Mouse (Mus musculus): Measurements from ENCODE around the gene Snx33. TPM values are rescaled to one million over a fixed set of nuclear protein-coding genes. Genes with fewer than 3 reads are reported as not detected.

Snx33 gene
- polyA plus RNA-seq, 1 experiment from 2014 or later = 5.5 TPM

- no peaks in the 10 kb centered on the region for H3K27me3 ChIP-seq (ENCODE audit: control insufficient read depth, insufficient read depth, low read length)
- peaks cover 11% of the 10 kb centered on the region for H3K4me1 ChIP-seq (replicated peaks; ENCODE audit: control insufficient read depth, insufficient read depth)
- no peaks in the 10 kb centered on the region for H3K9me3 ChIP-seq (ENCODE audit: control insufficient read depth, low read length)
- H3K4me3 ChIP-seq (ENCODE audit: low read depth, low read length) = no peak overlapping the region
- H3K4me2 ChIP-seq (replicated peaks; ENCODE audit: low read depth) = no peak overlapping the region
- TF ChIP-seq EP300 (optimal IDR thresholded peaks at IDR 0.05) (no peak), CTCF (IDR thresholded peaks at IDR 0.05; ENCODE audit: low read depth) (no peak)
- 78% methylated on average over 5 of the region's 5 CpGs for WGBS
- no peak overlapping the region for H3K9ac ChIP-seq (ENCODE audit: low read length)
- H3K36me3 ChIP-seq (ENCODE audit: control insufficient read depth, insufficient read depth, low read length) = no peaks in the 10 kb centered on the region
- no peak for ATAC-seq (ENCODE audit: low FRiP score, low TSS enrichment)
- no peak for DNase-seq (ENCODE audit: low spot score)
- no peak overlapping the region for H3K27ac ChIP-seq (replicated peaks)
Measured at GRCm38 (mm10) chr9:56872105-56872903, 55.9 kb downstream of the Snx33 start.

GRCm38 (mm10) chr9:56871191-56871590, 57.0 kb downstream of the Snx33 start:
- H3K27me3 ChIP-seq (ENCODE audit: control insufficient read depth, insufficient read depth, low read length) = no peaks in the 10 kb centered on the region
- no peaks in the 10 kb centered on the region for H3K9me3 ChIP-seq (ENCODE audit: control insufficient read depth, low read length)
- H3K27ac ChIP-seq (replicated peaks) = peak overlapping the region; percentile 25; the same call in 1 of the 2 replicates
- H3K36me3 ChIP-seq (ENCODE audit: control insufficient read depth, insufficient read depth, low read length) = no peaks in the 10 kb centered on the region
- no peak overlapping the region for H3K9ac ChIP-seq (ENCODE audit: low read length)
- WGBS = 29% methylated on average over 5 of the region's 5 CpGs
- no peak for TF ChIP-seq CTCF (IDR thresholded peaks at IDR 0.05; ENCODE audit: low read depth)
- TF ChIP-seq EP300 (optimal IDR thresholded peaks at IDR 0.05) = no peak
- ATAC-seq (ENCODE audit: low FRiP score, low TSS enrichment) (peak; percentile 3; the same call in 1 of the 2 replicates), DNase-seq (ENCODE audit: low spot score) (no peak)
- peaks cover 13% of the 10 kb centered on the region for H3K4me1 ChIP-seq (replicated peaks; ENCODE audit: control insufficient read depth, insufficient read depth)
- no peak overlapping the region for H3K4me3 ChIP-seq (ENCODE audit: low read depth, low read length)
- no peak overlapping the region for H3K4me2 ChIP-seq (replicated peaks; ENCODE audit: low read depth)

GRCm38 (mm10) chr9:56870778-56871177, 57.4 kb downstream of the Snx33 start:
- TF ChIP-seq EP300 (optimal IDR thresholded peaks at IDR 0.05) (no peak), CTCF (IDR thresholded peaks at IDR 0.05; ENCODE audit: low read depth) (no peak)
- H3K9me3 ChIP-seq (ENCODE audit: control insufficient read depth, low read length) = no peaks in the 10 kb centered on the region
- H3K36me3 ChIP-seq (ENCODE audit: control insufficient read depth, insufficient read depth, low read length) = no peaks in the 10 kb centered on the region
- H3K4me2 ChIP-seq (replicated peaks; ENCODE audit: low read depth) = no peak overlapping the region
- DNase-seq (ENCODE audit: low spot score) (no peak), ATAC-seq (ENCODE audit: low FRiP score, low TSS enrichment) (no peak)
- peaks cover 15% of the 10 kb centered on the region for H3K4me1 ChIP-seq (replicated peaks; ENCODE audit: control insufficient read depth, insufficient read depth)
- H3K27ac ChIP-seq (replicated peaks) = peak overlapping the region; percentile 25; the same call in 1 of the 2 replicates
- no peak overlapping the region for H3K4me3 ChIP-seq (ENCODE audit: low read depth, low read length)
- H3K9ac ChIP-seq (ENCODE audit: low read length) = no peak overlapping the region
- WGBS = 49% methylated on average over 10 of the region's 10 CpGs
- no peaks in the 10 kb centered on the region for H3K27me3 ChIP-seq (ENCODE audit: control insufficient read depth, insufficient read depth, low read length)

- Histone ChIP-seq H3K27ac (replicated peaks) (no peak overlapping the region), H3K4me2 (replicated peaks; ENCODE audit: low read depth) (no peak overlapping the region), H3K9me3 (ENCODE audit: control insufficient read depth, low read length) (no peaks in the 10 kb centered on the region), H3K4me3 (ENCODE audit: low read depth, low read length) (no peak overlapping the region), H3K27me3 (ENCODE audit: control insufficient read depth, insufficient read depth, low read length) (no peaks in the 10 kb centered on the region), H3K9ac (ENCODE audit: low read length) (no peak overlapping the region), H3K4me1 (replicated peaks; ENCODE audit: control insufficient read depth, insufficient read depth) (peaks cover 15% of the 10 kb centered on the region), H3K36me3 (ENCODE audit: control insufficient read depth, insufficient read depth, low read length) (no peaks in the 10 kb centered on the region)
- ATAC-seq (ENCODE audit: low FRiP score, low TSS enrichment) (no peak), DNase-seq (ENCODE audit: low spot score) (no peak)
- no peak for TF ChIP-seq CTCF (IDR thresholded peaks at IDR 0.05; ENCODE audit: low read depth)
- TF ChIP-seq EP300 (optimal IDR thresholded peaks at IDR 0.05) = no peak
- WGBS = 63% methylated on average over 13 of the region's 13 CpGs
Measured at GRCm38 (mm10) chr9:56869552-56869951, 58.6 kb downstream of the Snx33 start.

GRCm38 (mm10) chr9:56868292-56868691, 59.9 kb downstream of the Snx33 start:
- 12% methylated on average over 6 of the region's 6 CpGs for WGBS
- DNase-seq (ENCODE audit: low spot score) (peak; percentile 65), ATAC-seq (ENCODE audit: low FRiP score, low TSS enrichment) (peak; percentile 53)
- Histone ChIP-seq H3K9me3 (ENCODE audit: control insufficient read depth, low read length) (no peaks in the 10 kb centered on the region), H3K4me1 (replicated peaks; ENCODE audit: control insufficient read depth, insufficient read depth) (peaks cover 18% of the 10 kb centered on the region), H3K36me3 (ENCODE audit: control insufficient read depth, insufficient read depth, low read length) (no peaks in the 10 kb centered on the region), H3K4me2 (replicated peaks; ENCODE audit: low read depth) (peak overlapping the region; percentile 65), H3K4me3 (ENCODE audit: low read depth, low read length) (no peak overlapping the region; the same call in 1 of the 2 replicates), H3K27ac (replicated peaks) (peak overlapping the region; percentile 74), H3K27me3 (ENCODE audit: control insufficient read depth, insufficient read depth, low read length) (no peaks in the 10 kb centered on the region), H3K9ac (ENCODE audit: low read length) (peak overlapping the region; percentile 52)
- TF ChIP-seq EP300 (optimal IDR thresholded peaks at IDR 0.05) (no peak), CTCF (IDR thresholded peaks at IDR 0.05; ENCODE audit: low read depth) (no peak)

Other genes starting within 250 kb of the Snx33 start
- 0.99 and 1.2 TPM in 2 replicates for gene Lingo1, start 131.9 kb downstream of the Snx33 start, polyA plus RNA-seq (2015; fragmentation: Nextera tagmentation; extraction: Ambion mirVana)
- 0.57 and 0.71 TPM in 2 replicates for gene Odf3l1, start 63.7 kb downstream of the Snx33 start, polyA plus RNA-seq (2015; fragmentation: Nextera tagmentation; extraction: Ambion mirVana)
- 7.8 and 9.0 TPM in 2 replicates for gene Cspg4, start 63.3 kb downstream of the Snx33 start, polyA plus RNA-seq (2015; fragmentation: Nextera tagmentation; extraction: Ambion mirVana)
- gene Imp3, start 9.1 kb upstream of the Snx33 start, polyA plus RNA-seq (2015; fragmentation: Nextera tagmentation; extraction: Ambion mirVana) = 75.3 and 83.8 TPM in 2 replicates
- 13.8 and 14.0 TPM in 2 replicates for gene Snupn, start 22.5 kb upstream of the Snx33 start, polyA plus RNA-seq (2015; fragmentation: Nextera tagmentation; extraction: Ambion mirVana)
- 11.4 and 13.9 TPM in 2 replicates for gene Ptpn9, start 66.6 kb upstream of the Snx33 start, polyA plus RNA-seq (2015; fragmentation: Nextera tagmentation; extraction: Ambion mirVana)
- gene Sin3a, start 143.7 kb upstream of the Snx33 start, polyA plus RNA-seq (2015; fragmentation: Nextera tagmentation; extraction: Ambion mirVana) = 10.4 and 10.6 TPM in 2 replicates
- 35.2 and 39.5 TPM in 2 replicates for gene Man2c1, start 202.3 kb upstream of the Snx33 start, polyA plus RNA-seq (2015; fragmentation: Nextera tagmentation; extraction: Ambion mirVana)
- 4.7 and 5.2 TPM in 2 replicates for gene Neil1, start 219.9 kb upstream of the Snx33 start, polyA plus RNA-seq (2015; fragmentation: Nextera tagmentation; extraction: Ambion mirVana)
- gene Commd4, start 230.0 kb upstream of the Snx33 start, polyA plus RNA-seq (2015; fragmentation: Nextera tagmentation; extraction: Ambion mirVana) = 74.9 and 75.3 TPM in 2 replicates